31 mouse cellular contexts compared by ENCODE assay signal in genomic region chr7:98981423-98981822, GRCm38 (mm10).
A peak's percentile ranks its signal among the peaks of the same experiment; 100 is the strongest.
DNase-seq lines count a peak whose midpoint lies in the region; ATAC-seq lines count a peak whose summit lies in the region.
"Had no signal": no experiment of that assay in that cellular context is flagged by ENCODE, and none has a peak within 500 bp of the region (broad histone marks: within the 10 kb centered on the region; RNA-seq: fewer than 3 reads in every experiment).

No protein-coding gene starts in this region.

- H3K4me2 ChIP-seq in liver, embryonic 13.5 days, result no peak overlapping the region
- H3K4me2 ChIP-seq: embryonic facial prominence, embryonic 13.5 days; forebrain, embryonic 12.5 days; hindbrain, embryonic 15.5 days; kidney, embryonic 15.5 days; limb, embryonic 13.5 days; neural tube, embryonic 12.5 days had no signal

- no peak overlapping the region for H3K4me3 ChIP-seq in liver, embryonic 13.5 days (replicated peaks)
- H3K4me3 ChIP-seq in heart, embryonic 10.5 days, result no peak overlapping the region
- H3K4me3 ChIP-seq: embryonic facial prominence, embryonic 13.5 days; erythroblast, embryonic 14.5 days; forebrain, embryonic 12.5 days; hindbrain, embryonic 10.5 days; hindbrain, embryonic 15.5 days; kidney, embryonic 15.5 days; limb, embryonic 13.5 days; megakaryocyte, embryonic 14.5 days; neural tube, embryonic 12.5 days had no signal

- DNase-seq in testis, postnatal 10 days (ENCODE audit: low spot score), result peak; percentile 23
- DNase-seq in testis, postnatal 14 days (ENCODE audit: low spot score), result no peak
- peak; percentile 30 for DNase-seq in c-Kit-positive CD71-positive TER-119-positive erythroid progenitor cells, embryonic 14.5 days (ENCODE audit: low spot score)
- DNase-seq in liver, embryonic 13.5 days, result no peak
- no peak for DNase-seq in right cerebral cortex, adult 2 months (ENCODE audit: low spot score in 2 of 2)
- DNase-seq in heart, embryonic 10.5 days (ENCODE audit: low spot score), result no peak
- DNase-seq: adrenal gland, adult 8-10 months; B cell, adult 2 months; cerebellum, adult 18-20 months; cerebellum, postnatal 10 days; forebrain, postnatal 0 days; gastrocnemius, postnatal 14 days; heart, adult 18-20 months; heart, postnatal 14 days; kidney, adult 18-20 months; kidney, postnatal 36 days; lung, postnatal 36 days; midbrain, embryonic 14.5 days; right cerebral cortex, adult 18-20 months; right cerebral cortex, postnatal 4 days; thymus, postnatal 14 days had no signal

- peak; percentile 74 for ATAC-seq in liver, embryonic 13.5 days (ENCODE audit: low read depth)
- no peak for ATAC-seq in monocyte, adult 5-6 weeks (replicated peaks; ENCODE audit: insufficient number of reproducible peaks, low FRiP score, low TSS enrichment, poor library complexity, severe bottlenecking)
- ATAC-seq: forebrain, postnatal 0 days had no signal

- H3K9ac ChIP-seq in liver, embryonic 13.5 days, result no peak overlapping the region
- H3K9ac ChIP-seq: embryonic facial prominence, embryonic 13.5 days; forebrain, embryonic 12.5 days; forebrain, postnatal 0 days; hindbrain, embryonic 15.5 days; kidney, embryonic 15.5 days; limb, embryonic 13.5 days; neural tube, embryonic 12.5 days had no signal

- H3K27ac ChIP-seq in liver, embryonic 13.5 days, result no peak overlapping the region
- no peak overlapping the region for H3K27ac ChIP-seq in heart, embryonic 10.5 days
- H3K27ac ChIP-seq: embryonic facial prominence, embryonic 13.5 days; forebrain, embryonic 12.5 days; hindbrain, embryonic 10.5 days; hindbrain, embryonic 15.5 days; kidney, embryonic 15.5 days; limb, embryonic 13.5 days; neural tube, embryonic 12.5 days had no signal

- no peaks in the 10 kb centered on the region for H3K27me3 ChIP-seq in liver, embryonic 13.5 days
- no peaks in the 10 kb centered on the region for H3K27me3 ChIP-seq in heart, embryonic 10.5 days (ENCODE audit: insufficient read depth, poor library complexity, severe bottlenecking)
- H3K27me3 ChIP-seq: embryonic facial prominence, embryonic 13.5 days; forebrain, embryonic 12.5 days; hindbrain, embryonic 15.5 days; kidney, embryonic 15.5 days; megakaryocyte, embryonic 14.5 days; neural tube, embryonic 12.5 days had no signal

- peaks cover 9% of the 10 kb centered on the region for H3K36me3 ChIP-seq in liver, embryonic 13.5 days
- H3K36me3 ChIP-seq in heart, embryonic 10.5 days, result 0 out of 2 replicates have a peak, but pooled peaks cover under 1% of the 10 kb centered on the region
- H3K36me3 ChIP-seq: forebrain, embryonic 12.5 days; hindbrain, embryonic 10.5 days; hindbrain, embryonic 15.5 days; neural tube, embryonic 12.5 days had no signal

- H3K9me3 ChIP-seq in liver, embryonic 13.5 days (replicated peaks), result no peaks in the 10 kb centered on the region
- H3K9me3 ChIP-seq in heart, embryonic 10.5 days, result no peaks in the 10 kb centered on the region
- H3K9me3 ChIP-seq: embryonic facial prominence, embryonic 13.5 days; forebrain, embryonic 12.5 days; hindbrain, embryonic 10.5 days; hindbrain, embryonic 15.5 days; kidney, embryonic 15.5 days; limb, embryonic 13.5 days; megakaryocyte, embryonic 14.5 days; neural tube, embryonic 12.5 days had no signal

- peaks cover 7% of the 10 kb centered on the region for H3K4me1 ChIP-seq in liver, embryonic 13.5 days (replicated peaks)
- H3K4me1 ChIP-seq in heart, embryonic 10.5 days, result peaks cover 31% of the 10 kb centered on the region
- H3K4me1 ChIP-seq: hindbrain, embryonic 15.5 days; neural tube, embryonic 12.5 days had no signal

- 56% methylated on average over 6 of the region's 6 CpGs for WGBS in liver, embryonic 13.5 days (ENCODE audit: insufficient replicate concordance)
- WGBS in heart, embryonic 10.5 days, result 72% methylated on average over 6 of the region's 6 CpGs

Comparison
In these comparisons a context has a peak if more than half of its experiments do, and no peak if none do; other contexts are left out.
1. DNase-seq: peak in testis, postnatal 10 days (single experiment) and c-Kit-positive CD71-positive TER-119-positive erythroid progenitor cells, embryonic 14.5 days (single experiment); none in testis, postnatal 14 days (single experiment), liver, embryonic 13.5 days (single experiment), right cerebral cortex, adult 2 months (0 of 2) and heart, embryonic 10.5 days (single experiment).